Mouse (Mus musculus) adrenal gland, adult 18-20 months (tissue): Measurements from ENCODE around the gene Cherp. TPM values are rescaled to one million over a fixed set of nuclear protein-coding genes. Genes with fewer than 3 reads are reported as not detected.

Experiments used
- DNase-seq, 2 experiments: peaks; one replicate each; pipeline ENCODE4 v3.0.0; 2021 to 2022; ENCODE audit warnings: low spot score in 2 of 2
- long read RNA-seq, 2 experiments: library from polyadenylated mRNA; stranded (forward); transcript quantifications; one replicate each; pipeline ENCODE4 v2.0.0; 2021
- total RNA-seq, 2 experiments: library from RNA; stranded (reverse); gene quantifications; 1 replicate in 1 of 2; 2 replicates in 1 of 2; pipeline ENCODE4 v1.2.3; 2021

The Cherp gene
- total RNA-seq: 10 to 100 TPM; 61.8 to 62.5 TPM
- long read RNA-seq, experiment 1, transcript Cherp-207 (18 exons, 3,646 nt): major isoform, 9 of 18 reads
- long read RNA-seq, experiment 1, partial matches to known transcripts: 7 of 18 reads
- long read RNA-seq, experiment 1, other reads (novel, unspliced or antisense): 1 of 18 reads
- long read RNA-seq, experiment 2, partial matches to known transcripts: 15 of 17 reads
- long read RNA-seq, experiment 2, other reads (novel, unspliced or antisense): 2 of 17 reads

- DNase-seq: peak; percentile 93 to 94
Observed at GRCm38 (mm10) chr8:72474826-72475546, at the start of gene Cherp. Gene Cherp (minus strand): TSS chr8:72475226.

GRCm38 (mm10) chr8:72521888-72522287 lies 46.9 kb upstream of the Cherp start:
- DNase-seq: no peak

GRCm38 (mm10) chr8:72517421-72517988 lies 42.5 kb upstream of the Cherp start:
- no peak for DNase-seq

GRCm38 (mm10) chr8:72513158-72513557 lies 38.1 kb upstream of the Cherp start:
- DNase-seq: no peak

- no peak for DNase-seq
Observed at GRCm38 (mm10) chr8:72512648-72513047, 37.6 kb upstream of the Cherp start.

GRCm38 (mm10) chr8:72507505-72507904 lies 32.5 kb upstream of the Cherp start:
- DNase-seq: no peak

GRCm38 (mm10) chr8:72504637-72505314 lies 29.8 kb upstream of the Cherp start:
- no peak for DNase-seq

GRCm38 (mm10) chr8:72504137-72504536 lies 29.1 kb upstream of the Cherp start:
- DNase-seq: no peak

- no peak for DNase-seq
Observed at GRCm38 (mm10) chr8:72500521-72500931, 25.5 kb upstream of the Cherp start.

GRCm38 (mm10) chr8:72499521-72500284 lies 24.7 kb upstream of the Cherp start:
- DNase-seq: no peak

GRCm38 (mm10) chr8:72498527-72498926 lies 23.5 kb upstream of the Cherp start:
- DNase-seq: no peak

- DNase-seq: no peak
Observed at GRCm38 (mm10) chr8:72497911-72498310, 22.9 kb upstream of the Cherp start.

GRCm38 (mm10) chr8:72496217-72496616 lies 21.2 kb upstream of the Cherp start:
- no peak for DNase-seq

GRCm38 (mm10) chr8:72495411-72496111 lies 20.5 kb upstream of the Cherp start:
- DNase-seq: no peak

GRCm38 (mm10) chr8:72493381-72493780 lies 18.4 kb upstream of the Cherp start:
- no peak for DNase-seq

- DNase-seq: peak; percentile 99 to 100
Observed at GRCm38 (mm10) chr8:72492622-72493081, 17.6 kb upstream of the Cherp start.

GRCm38 (mm10) chr8:72491680-72492621 lies 16.9 kb upstream of the Cherp start, which contains the start of gene Slc35e1:
Gene Slc35e1 (minus strand): TSS chr8:72492614.
- no peak for DNase-seq

GRCm38 (mm10) chr8:72491017-72491416 lies 16.0 kb upstream of the Cherp start:
- no peak for DNase-seq

- no peak for DNase-seq
Observed at GRCm38 (mm10) chr8:72487014-72487413, 12.0 kb upstream of the Cherp start.
